ENCODE assay signal across 28 mouse cellular contexts in the genomic region with DNA sequence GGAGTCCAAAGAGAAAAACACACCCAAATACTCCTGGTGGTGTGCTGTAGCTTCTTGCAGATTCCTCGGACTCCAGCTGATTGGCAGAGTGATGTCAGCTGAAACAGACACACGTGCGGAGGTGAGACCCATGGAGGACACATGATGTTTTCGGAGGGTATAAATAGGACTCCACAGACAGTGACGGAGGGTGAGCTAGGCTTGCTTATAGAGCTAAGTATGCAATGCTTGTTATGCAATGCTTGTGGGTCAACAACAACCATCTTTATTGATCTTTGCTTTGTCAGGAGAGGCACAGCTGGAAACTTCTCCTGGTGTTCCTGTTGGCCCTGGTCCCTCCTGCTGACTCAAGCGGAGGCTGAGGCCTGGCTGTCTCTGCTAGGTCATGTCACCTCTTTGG. TPM values are rescaled to one million over a fixed set of nuclear protein-coding genes. Genes with fewer than 3 reads are reported as not detected.
A peak's percentile ranks its signal among the peaks of the same experiment; 100 is the strongest.
DNase-seq lines count a peak whose midpoint lies in the region; ATAC-seq lines count a peak whose summit lies in the region.
"Had no signal": no experiment of that assay in that cellular context is flagged by ENCODE, and none has a peak within 500 bp of the region (broad histone marks: within the 10 kb centered on the region; RNA-seq: fewer than 3 reads in every experiment).

No protein-coding gene starts in this region.

- no peak overlapping the region for H3K4me2 ChIP-seq in heart, embryonic 13.5 days
- no peak overlapping the region for H3K4me2 ChIP-seq in liver, embryonic 16.5 days (ENCODE audit: low read depth, low read length)
- no peak overlapping the region for H3K4me2 ChIP-seq in liver, embryonic 12.5 days
- H3K4me2 ChIP-seq: embryonic facial prominence, embryonic 13.5 days; embryonic facial prominence, embryonic 15.5 days; forebrain, embryonic 12.5 days; forebrain, embryonic 15.5 days had no signal

- peak overlapping the region; percentile 40; the same call in 1 of the 2 replicates for H3K27ac ChIP-seq in heart, embryonic 13.5 days (replicated peaks)
- no peak overlapping the region for H3K27ac ChIP-seq in liver, embryonic 16.5 days (ENCODE audit: low read length)
- H3K27ac ChIP-seq in liver, embryonic 12.5 days: no peak overlapping the region
- H3K27ac ChIP-seq: embryonic facial prominence, embryonic 13.5 days; embryonic facial prominence, embryonic 15.5 days; forebrain, embryonic 10.5 days; forebrain, embryonic 12.5 days; forebrain, embryonic 15.5 days had no signal

- WGBS in heart, embryonic 13.5 days: 74% methylated on average over 6 of the region's 6 CpGs
- 71% methylated on average over 6 of the region's 6 CpGs for WGBS in liver, embryonic 16.5 days (ENCODE audit: insufficient replicate concordance)
- WGBS in liver, embryonic 12.5 days (ENCODE audit: insufficient replicate concordance): 75% methylated on average over 6 of the region's 6 CpGs

- no peaks in the 10 kb centered on the region for H3K27me3 ChIP-seq in heart, embryonic 13.5 days (replicated peaks)
- no peaks in the 10 kb centered on the region for H3K27me3 ChIP-seq in liver, embryonic 16.5 days (ENCODE audit: control insufficient read depth, insufficient read depth, low read depth, low read length)
- H3K27me3 ChIP-seq in liver, embryonic 12.5 days (replicated peaks): peaks cover under 1% of the 10 kb centered on the region; the same call in 1 of the 2 replicates
- H3K27me3 ChIP-seq: CH12.LX; embryonic facial prominence, embryonic 13.5 days; embryonic facial prominence, embryonic 15.5 days; forebrain, embryonic 12.5 days; forebrain, embryonic 15.5 days had no signal

- no peaks in the 10 kb centered on the region for H3K9me3 ChIP-seq in heart, embryonic 13.5 days
- H3K9me3 ChIP-seq in liver, embryonic 16.5 days (replicated peaks; ENCODE audit: control insufficient read depth, low read length): no peaks in the 10 kb centered on the region
- H3K9me3 ChIP-seq in liver, embryonic 12.5 days (replicated peaks): no peaks in the 10 kb centered on the region
- H3K9me3 ChIP-seq: embryonic facial prominence, embryonic 13.5 days; embryonic facial prominence, embryonic 15.5 days; forebrain, embryonic 10.5 days; forebrain, embryonic 12.5 days; forebrain, embryonic 15.5 days; G1E had no signal

- ATAC-seq in heart, embryonic 13.5 days (ENCODE audit: extremely low read depth, insufficient number of reproducible peaks, low FRiP score, low TSS enrichment): no peak
- peak; percentile 35; the same call in 1 of the 2 replicates for ATAC-seq in liver, embryonic 16.5 days (ENCODE audit: low read depth)
- ATAC-seq in liver, embryonic 12.5 days: no peak
- ATAC-seq: CD4-positive, CD25-positive, alpha-beta regulatory T cell, adult 4 months; forebrain, embryonic 15.5 days; forebrain, postnatal 0 days had no signal

- no peak for DNase-seq in heart, postnatal 4 days
- peak; percentile 30 for DNase-seq in NIH3T3 (ENCODE audit: low read depth)
- DNase-seq: adrenal gland, postnatal 10 days; adrenal gland, postnatal 25 days; B cell, adult 2 months; cerebellum, adult 11 months; cerebellum, adult 18-20 months; cerebellum, adult 8-10 months; cerebellum, adult 9-11 months; cerebellum, postnatal 36 days; embryo, embryonic 11 days; forebrain, postnatal 0 days had no signal

- peaks cover 32% of the 10 kb centered on the region for H3K4me1 ChIP-seq in heart, embryonic 13.5 days
- H3K4me1 ChIP-seq in liver, embryonic 16.5 days (ENCODE audit: control insufficient read depth, low read depth, low read length): no peaks in the 10 kb centered on the region; the same call in 1 of the 2 replicates
- peaks cover 19% of the 10 kb centered on the region for H3K4me1 ChIP-seq in liver, embryonic 12.5 days
- H3K4me1 ChIP-seq: embryonic facial prominence, embryonic 13.5 days; embryonic facial prominence, embryonic 15.5 days; forebrain, embryonic 10.5 days; forebrain, embryonic 12.5 days; forebrain, embryonic 15.5 days had no signal

- H3K4me3 ChIP-seq in heart, embryonic 13.5 days: no peak overlapping the region
- H3K4me3 ChIP-seq in liver, embryonic 16.5 days (ENCODE audit: low read depth, low read length): no peak overlapping the region
- no peak overlapping the region for H3K4me3 ChIP-seq in liver, embryonic 12.5 days
- H3K4me3 ChIP-seq: embryonic facial prominence, embryonic 13.5 days; embryonic facial prominence, embryonic 15.5 days; erythroblast, embryonic 14.5 days; forebrain, embryonic 10.5 days; forebrain, embryonic 12.5 days; forebrain, embryonic 15.5 days had no signal

- H3K36me3 ChIP-seq in heart, embryonic 13.5 days: no peaks in the 10 kb centered on the region
- H3K36me3 ChIP-seq in liver, embryonic 16.5 days (ENCODE audit: control insufficient read depth, insufficient read depth): no peaks in the 10 kb centered on the region
- H3K36me3 ChIP-seq in liver, embryonic 12.5 days: no peaks in the 10 kb centered on the region
- H3K36me3 ChIP-seq: embryonic facial prominence, embryonic 13.5 days; embryonic facial prominence, embryonic 15.5 days; forebrain, embryonic 10.5 days; forebrain, embryonic 12.5 days; forebrain, embryonic 15.5 days; G1E had no signal

- H3K9ac ChIP-seq in heart, embryonic 13.5 days: no peak overlapping the region; the same call in 1 of the 2 replicates
- H3K9ac ChIP-seq in liver, embryonic 16.5 days (ENCODE audit: low read depth, low read length): no peak overlapping the region
- H3K9ac ChIP-seq in liver, embryonic 12.5 days: no peak overlapping the region
- H3K9ac ChIP-seq: embryonic facial prominence, embryonic 13.5 days; embryonic facial prominence, embryonic 15.5 days; forebrain, embryonic 12.5 days; forebrain, embryonic 15.5 days; forebrain, postnatal 0 days had no signal

RNA-seq across cellular contexts. Expression of a gene that starts 8.1 kb away (rescaled TPM):
- polyA plus RNA-seq in heart, embryonic 13.5 days (2015; fragmentation: Nextera tagmentation; extraction: Ambion mirVana): 3.9 and 4.7 TPM in 2 replicates
- 1 to 10 TPM in 1 of 2 experiments, under 1 TPM in 1; 0.92 to 1.2 TPM for total RNA-seq in heart, postnatal 4 days (2021)
- 1.3 and 1.4 TPM in 2 replicates for polyA plus RNA-seq in liver, embryonic 16.5 days (2015; fragmentation: Nextera tagmentation; extraction: Ambion mirVana)
- 1.3 and 1.5 TPM in 2 replicates for polyA plus RNA-seq in liver, embryonic 12.5 days (2016; fragmentation: Nextera tagmentation; extraction: Ambion mirVana)
- total RNA-seq: common myeloid progenitor, adult 5-6 weeks had no signal
- polyA plus RNA-seq: adrenal gland, adult 2 months; CD4-positive, CD25-positive, alpha-beta regulatory T cell, adult 4 months; erythroblast, embryonic 14.5 days; G1E had no signal

RNA-seq across cellular contexts. Expression of a gene that starts 12.7 kb away (rescaled TPM):
- polyA plus RNA-seq in heart, embryonic 13.5 days (2015; fragmentation: Nextera tagmentation; extraction: Ambion mirVana): 25.4 and 26.9 TPM in 2 replicates
- total RNA-seq in heart, postnatal 4 days (2021): 10 to 100 TPM; 34.0 to 36.6 TPM
- 79.2 and 87.0 TPM in 2 replicates for polyA plus RNA-seq in liver, embryonic 16.5 days (2015; fragmentation: Nextera tagmentation; extraction: Ambion mirVana)
- 36.7 and 37.4 TPM in 2 replicates for polyA plus RNA-seq in liver, embryonic 12.5 days (2016; fragmentation: Nextera tagmentation; extraction: Ambion mirVana)

RNA-seq across cellular contexts. Expression of a gene that starts 42.1 kb away (rescaled TPM):
- not detected in 2 replicates for polyA plus RNA-seq in heart, embryonic 13.5 days (2015; fragmentation: Nextera tagmentation; extraction: Ambion mirVana)
- total RNA-seq in heart, postnatal 4 days (2021): not detected
- 0.13 TPM in 1 of 2 replicates, not detected in the other for polyA plus RNA-seq in liver, embryonic 16.5 days (2015; fragmentation: Nextera tagmentation; extraction: Ambion mirVana)
- not detected in 2 replicates for polyA plus RNA-seq in liver, embryonic 12.5 days (2016; fragmentation: Nextera tagmentation; extraction: Ambion mirVana)
- total RNA-seq: adrenal gland, adult 2 months; adrenal gland, postnatal 10 days; adrenal gland, postnatal 25 days; adrenal gland, postnatal 4 days; common myeloid progenitor, adult 5-6 weeks had no signal
- polyA plus RNA-seq: adrenal gland, adult 2 months; CD4-positive, CD25-positive, alpha-beta regulatory T cell, adult 4 months; embryonic facial prominence, embryonic 11.5 days; embryonic facial prominence, embryonic 13.5 days; embryonic facial prominence, embryonic 15.5 days; erythroblast, embryonic 14.5 days; forebrain, embryonic 10.5 days; forebrain, embryonic 12.5 days; G1E had no signal

RNA-seq across cellular contexts. Expression of a gene that starts 42.3 kb away (rescaled TPM):
- not detected in 2 replicates for polyA plus RNA-seq in heart, embryonic 13.5 days (2015; fragmentation: Nextera tagmentation; extraction: Ambion mirVana)
- not detected for total RNA-seq in heart, postnatal 4 days (2021)
- polyA plus RNA-seq in liver, embryonic 16.5 days (2015; fragmentation: Nextera tagmentation; extraction: Ambion mirVana): 0.23 and 0.60 TPM in 2 replicates
- polyA plus RNA-seq in liver, embryonic 12.5 days (2016; fragmentation: Nextera tagmentation; extraction: Ambion mirVana): not detected in 2 replicates
- total RNA-seq: adrenal gland, adult 2 months; adrenal gland, postnatal 10 days; adrenal gland, postnatal 25 days; adrenal gland, postnatal 4 days; CH12.LX; common myeloid progenitor, adult 5-6 weeks; G1E had no signal
- polyA plus RNA-seq: CD4-positive, CD25-positive, alpha-beta regulatory T cell, adult 4 months; embryonic facial prominence, embryonic 11.5 days; embryonic facial prominence, embryonic 13.5 days; embryonic facial prominence, embryonic 15.5 days; forebrain, embryonic 10.5 days; forebrain, embryonic 12.5 days; forebrain, embryonic 15.5 days; G1E had no signal
